Mouse (Mus musculus): ENCODE measurements at regions not wholly inside any gene's neighbourhood (a gene's known extent, or its start where the extent isn't known, plus 50 kb on each side); places are given as distances from the start of the nearest gene placed in this dataset.

DNA sequence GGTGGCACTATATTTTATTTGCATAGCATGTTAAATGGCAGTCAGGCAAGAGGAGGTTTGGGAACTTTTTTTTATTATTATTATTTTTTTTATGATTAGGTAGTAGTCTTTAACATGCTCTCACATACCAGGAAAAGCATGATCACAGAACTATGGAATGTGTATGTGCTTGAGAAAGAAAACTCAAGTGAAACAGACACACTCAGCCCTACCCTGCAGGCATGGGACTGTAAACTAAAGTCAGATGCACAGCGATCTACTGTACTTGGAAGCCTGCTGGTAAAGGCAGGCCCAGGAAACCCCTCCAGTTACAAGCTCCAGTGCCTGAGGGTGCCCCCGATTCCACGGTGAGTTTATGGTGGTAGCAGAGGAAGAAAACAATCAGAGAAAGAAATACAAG lies 243.6 kb downstream of the Sp3 start:
- TF ChIP-seq CTCF (IDR thresholded peaks at IDR 0.05; ENCODE audit: low read depth, low read length) (no peak), POLR2A (IDR thresholded peaks at IDR 0.05; ENCODE audit: insufficient read depth, low read length) (no peak), EP300 (IDR thresholded peaks at IDR 0.05; ENCODE audit: insufficient read depth, low read depth, low read length) (no peak)
